Mouse (Mus musculus) ES-E14 (cell line): ENCODE measurements around the gene Fbxo36. TPM values are rescaled to one million over a fixed set of nuclear protein-coding genes. Genes with fewer than 3 reads are reported as not detected.

Experiments used
- DNase-seq: peaks from one replicate; pipeline ENCODE4 v3.0.0-alpha.2; 2013; ENCODE audit warnings: low read depth, low spot score
- H3K27ac ChIP-seq: 2 replicates; pipeline ENCODE4 v1.5.1; 2012; ENCODE audit warnings: low read depth, mild to moderate bottlenecking, low read length, moderate library complexity, mixed read lengths; ENCODE audit not compliant: poor library complexity, insufficient read depth, severe bottlenecking
- H3K36me3 ChIP-seq: 2 replicates; pipeline ENCODE4 v1.6.1; 2012; ENCODE audit warnings: mild to moderate bottlenecking, low read length, moderate library complexity, mixed read lengths; ENCODE audit not compliant: control insufficient read depth, poor library complexity, insufficient read depth, severe bottlenecking
- H3K4me1 ChIP-seq, 2 experiments: fragments of 150-350 bp in 1 of 2; sonication (generic) in 1 of 2; 2 replicates each; pipeline ENCODE4 v1.6.1; 2012; ENCODE audit warnings: low read length in 2 of 2, mild to moderate bottlenecking in 1 of 2, mixed read lengths in 1 of 2; ENCODE audit not compliant: control insufficient read depth in 2 of 2, insufficient read depth in 2 of 2, poor library complexity in 1 of 2
- H3K4me3 ChIP-seq, 2 experiments: fragments of 150-350 bp in 1 of 2; sonication (generic) in 1 of 2; 2 replicates each; pipeline ENCODE4 v1.5.1; 2012; ENCODE audit warnings: low read length in 2 of 2, low read depth in 1 of 2, mild to moderate bottlenecking in 1 of 2, mixed read lengths in 1 of 2; ENCODE audit not compliant: insufficient read depth in 1 of 2, poor library complexity in 1 of 2, severe bottlenecking in 1 of 2
- H3K9ac ChIP-seq: 2 replicates; pipeline ENCODE4 v1.6.1; 2012; ENCODE audit warnings: low read depth, mild to moderate bottlenecking, low read length, mixed read lengths; ENCODE audit not compliant: poor library complexity, insufficient read depth, severe bottlenecking
- H3K9me3 ChIP-seq: fragments of 150-350 bp; sonication (generic); 2 replicates; pipeline ENCODE4 v1.6.1; 2012; ENCODE audit warnings: low read depth, mild to moderate bottlenecking, low read length; ENCODE audit not compliant: control insufficient read depth, insufficient read depth
- CHD2 ChIP-seq: IDR thresholded peaks from 2 replicates; pipeline ENCODE4 v1.6.1; 2014; ENCODE audit warnings: mild to moderate bottlenecking, low read depth, low read length, inconsistent platforms
- HCFC1 ChIP-seq: IDR thresholded peaks from 2 replicates; pipeline ENCODE4 v1.6.1; 2012; ENCODE audit warnings: low read length, inconsistent platforms, borderline replicate concordance; ENCODE audit not compliant: insufficient read depth
- MAFK ChIP-seq: IDR thresholded peaks from 2 replicates; pipeline ENCODE4 v1.6.1; 2014; ENCODE audit warnings: mild to moderate bottlenecking, low read depth, low read length, inconsistent platforms; ENCODE audit not compliant: insufficient read depth
- ZC3H11A ChIP-seq: IDR thresholded peaks from 2 replicates; pipeline ENCODE4 v1.6.1; 2012; ENCODE audit warnings: low read depth, mild to moderate bottlenecking, inconsistent platforms, low read length, borderline replicate concordance
- ZNF384 ChIP-seq: IDR thresholded peaks from 2 replicates; pipeline ENCODE4 v1.6.1; 2012; ENCODE audit warnings: low read depth, low read length, inconsistent platforms
- in situ Hi-C, 2 experiments: fragments of 600-800 bp; cut with MboI; formaldehyde crosslinking; loops; one replicate each; pipeline ENCODE4 v1.15.1; 2025; ENCODE audit warnings: low sequenced_read_pairs in 2 of 2, inconsistent platforms in 1 of 2; ENCODE audit not compliant: unreplicated experiment in 2 of 2
- total RNA-seq: library from RNA; depleted of rRNA; stranded (reverse); fragments of 300-350 nt; gene quantifications from 2 replicates; pipeline ENCODE4 v1.2.3, GENCODE M21; 2012

The Fbxo36 gene
- total RNA-seq, 1 experiment, result 4.3 TPM

GRCm38 (mm10) chr1:84871131-84871530 lies 31.5 kb downstream of the Fbxo36 start:
- H3K9me3 ChIP-seq, result no peaks in the 10 kb centered on the region
- peaks cover 15 to 16% of the 10 kb centered on the region in 2 experiments for H3K4me1 ChIP-seq
- H3K36me3 ChIP-seq, result no peaks in the 10 kb centered on the region
- peak overlapping the region; percentile 96 for H3K27ac ChIP-seq
- TF ChIP-seq ZC3H11A, result no peak
- TF ChIP-seq CHD2, result no peak
- TF ChIP-seq MAFK, result no peak
- no peak for TF ChIP-seq HCFC1
- no peak for TF ChIP-seq ZNF384
- DNase-seq, result no peak
- no peak overlapping the region for H3K4me3 ChIP-seq
- in situ Hi-C loops, result loop anchor here in 1 of 2 experiments (10.0 kb wide), 1 partner anchor 146 kb away; no protein-coding TSS in a partner anchor
- H3K9ac ChIP-seq, result peak overlapping the region; percentile 44; the same call in 1 of the 2 replicates

GRCm38 (mm10) chr1:84872105-84872504 lies 32.5 kb downstream of the Fbxo36 start:
- DNase-seq, result peak; percentile 83
- no peaks in the 10 kb centered on the region for H3K36me3 ChIP-seq
- peak overlapping the region in 1 of 2 experiments; percentile 19; a peak in 1 of 4 replicates for H3K4me3 ChIP-seq
- in situ Hi-C loops, result loop anchor here in 1 of 2 experiments (10.0 kb wide), 1 partner anchor 147 kb away; no protein-coding TSS in a partner anchor
- H3K4me1 ChIP-seq, result peaks cover 15 to 16% of the 10 kb centered on the region in 2 experiments
- no peak overlapping the region; the same call in 1 of the 2 replicates for H3K9ac ChIP-seq
- peak overlapping the region; percentile 96 for H3K27ac ChIP-seq
- no peaks in the 10 kb centered on the region for H3K9me3 ChIP-seq
- TF ChIP-seq ZC3H11A, result no peak
- TF ChIP-seq MAFK, result no peak
- TF ChIP-seq ZNF384, result no peak
- TF ChIP-seq HCFC1, result no peak
- TF ChIP-seq CHD2, result no peak

- no peak for TF ChIP-seq MAFK
- no peak for TF ChIP-seq ZC3H11A
- TF ChIP-seq HCFC1, result no peak
- no peak for TF ChIP-seq ZNF384
- no peak for TF ChIP-seq CHD2
- DNase-seq, result no peak
- H3K9me3 ChIP-seq, result no peaks in the 10 kb centered on the region
- H3K27ac ChIP-seq, result peak overlapping the region; percentile 96; the same call in 1 of the 2 replicates
- no peak overlapping the region for H3K4me3 ChIP-seq
- H3K4me1 ChIP-seq, result peaks cover 15 to 16% of the 10 kb centered on the region in 2 experiments
- H3K9ac ChIP-seq, result peak overlapping the region; percentile 23; the same call in 1 of the 2 replicates
- no peaks in the 10 kb centered on the region for H3K36me3 ChIP-seq
- in situ Hi-C loops, result loop anchor here in 1 of 2 experiments (10.0 kb wide), 1 partner anchor 148 kb away; no protein-coding TSS in a partner anchor
Measured at GRCm38 (mm10) chr1:84872939-84873338, 33.3 kb downstream of the Fbxo36 start.

- in situ Hi-C loops, result loop anchor here in 1 of 2 experiments (10.0 kb wide), 1 partner anchor 153 kb away; no protein-coding TSS in a partner anchor
Measured at GRCm38 (mm10) chr1:84877590-84877989, 37.9 kb downstream of the Fbxo36 start.

More at GRCm38 (mm10) chr1:84877590-84877989, 37.9 kb downstream of the Fbxo36 start:
- Histone ChIP-seq H3K4me1 (peaks cover 7 to 15% of the 10 kb centered on the region in 2 experiments), H3K9me3 (no peaks in the 10 kb centered on the region), H3K4me3 (no peak overlapping the region), H3K9ac (no peak overlapping the region), H3K27ac (no peak overlapping the region), H3K36me3 (no peaks in the 10 kb centered on the region)
- TF ChIP-seq CHD2 (no peak), HCFC1 (no peak), ZC3H11A (no peak), MAFK (no peak), ZNF384 (no peak)
- no peak for DNase-seq
